Mouse (Mus musculus) limb, embryonic 12.5 days (tissue): Measurements from ENCODE around the gene Srp68. TPM values are rescaled to one million over a fixed set of nuclear protein-coding genes. Genes with fewer than 3 reads are reported as not detected.

Source experiments
- ATAC-seq: fragments of 200-750 bp; cut with Nextera tagmentation; 2 replicates; pipeline ENCODE4 v1.8.0; 2017; ENCODE audit warnings: low read depth, moderate TSS enrichment; ENCODE audit not compliant: insufficient number of reproducible peaks, insufficient read depth, low FRiP score, low TSS enrichment
- H3K27ac ChIP-seq: fragments of 300-500 bp; sonication (generic); 2 replicates; pipeline ENCODE4 v1.5.1; 2016; ENCODE audit warnings: mild to moderate bottlenecking, moderate library complexity
- H3K27me3 ChIP-seq: fragments of 300-500 bp; sonication (generic); 2 replicates; pipeline ENCODE4 v1.6.1; 2016; ENCODE audit warnings: mild to moderate bottlenecking, moderate library complexity
- H3K36me3 ChIP-seq: fragments of 300-500 bp; sonication (generic); 2 replicates; pipeline ENCODE4 v1.6.1; 2016; ENCODE audit warnings: mild to moderate bottlenecking, moderate library complexity
- H3K4me1 ChIP-seq: fragments of 300-500 bp; sonication (generic); replicated peaks from 2 replicates; pipeline ENCODE4 v1.6.1; 2016
- H3K4me2 ChIP-seq: fragments of 300-500 bp; sonication (generic); 2 replicates; pipeline ENCODE4 v1.6.1; 2016; ENCODE audit warnings: mild to moderate bottlenecking, moderate library complexity
- H3K4me3 ChIP-seq: fragments of 300-500 bp; sonication (generic); replicated peaks from 2 replicates; pipeline ENCODE4 v1.5.1; 2016; ENCODE audit warnings: mild to moderate bottlenecking
- H3K9ac ChIP-seq: fragments of 300-500 bp; sonication (generic); replicated peaks from 2 replicates; pipeline ENCODE4 v1.6.1; 2016; ENCODE audit warnings: mild to moderate bottlenecking, moderate library complexity
- H3K9me3 ChIP-seq: fragments of 300-500 bp; sonication (generic); 2 replicates; pipeline ENCODE4 v1.6.1; 2016; ENCODE audit warnings: mild to moderate bottlenecking, moderate library complexity
- WGBS: fragments of 180-500 bp; shearing (Covaris S2); methylation state at CpG from one replicate; pipeline ENCODE4 v1.1.7; 2016; 5-methylcytosine and 5-hydroxymethylcytosine counted together
- polyA plus RNA-seq: library from polyadenylated mRNA; unstranded; fragments of >200 nt; fragmentation: Nextera tagmentation; extraction: Ambion mirVana; gene quantifications from 2 replicates; pipeline ENCODE4 v1.2.1, GENCODE M21; 2016

The Srp68 gene
- polyA plus RNA-seq, 1 experiment from 2014 or later, result 110 TPM

DNA sequence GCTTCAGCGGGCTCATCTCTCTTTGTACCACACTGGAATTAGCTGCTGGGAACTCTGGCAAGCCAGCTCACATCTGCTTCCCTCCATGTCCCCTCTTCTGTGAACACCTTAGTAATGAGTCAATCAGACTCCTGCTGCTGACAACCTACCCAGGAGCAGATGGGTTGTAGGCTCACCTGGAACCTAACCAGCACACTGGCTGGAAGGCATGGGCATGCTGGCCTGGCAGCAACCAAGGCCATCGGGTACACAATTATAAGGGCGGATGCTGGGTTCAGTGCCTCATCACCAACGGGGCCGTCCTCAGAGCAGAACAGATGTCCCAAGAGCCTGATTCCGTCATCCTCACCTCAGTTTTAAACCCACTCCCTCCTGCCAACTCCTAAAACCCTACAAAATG lies 24.6 kb upstream of the Srp68 start:
- Histone ChIP-seq H3K36me3 (peaks cover 97% of the 10 kb centered on the region), H3K9ac (no peak overlapping the region), H3K4me3 (no peak overlapping the region), H3K27me3 (no peaks in the 10 kb centered on the region), H3K4me2 (no peak overlapping the region), H3K27ac (no peak overlapping the region), H3K4me1 (no peaks in the 10 kb centered on the region), H3K9me3 (no peaks in the 10 kb centered on the region)
- ATAC-seq, result no peak
- WGBS, result 96% methylated on average over 6 of the region's 6 CpGs

- Histone ChIP-seq H3K4me1 (no peaks in the 10 kb centered on the region), H3K36me3 (peaks cover 97% of the 10 kb centered on the region)
- 92% methylated on average over 11 of the region's 11 CpGs for WGBS
Measured at GRCm38 (mm10) chr11:116298221-116298620, 24.2 kb upstream of the Srp68 start.

DNA sequence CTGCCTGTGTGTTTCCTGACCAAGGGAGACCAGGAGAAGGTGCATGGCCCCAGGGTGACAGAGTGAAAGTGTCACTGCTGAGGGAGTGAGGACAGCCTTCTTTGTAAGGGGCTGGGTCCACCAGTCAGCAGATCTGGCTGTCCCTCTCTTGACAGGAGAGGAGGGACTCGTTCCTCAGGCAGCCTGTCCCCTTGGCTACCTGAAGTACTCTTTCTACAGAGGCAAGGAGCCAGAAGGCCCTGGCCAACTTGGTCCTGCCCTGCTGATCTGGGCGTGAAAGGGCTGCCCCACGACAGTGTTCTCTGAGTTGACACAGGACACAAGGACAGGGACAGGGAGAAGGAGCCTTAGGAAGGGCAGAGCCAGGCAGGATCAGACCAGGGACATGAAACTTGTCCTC lies 23.0 kb upstream of the Srp68 start:
- Histone ChIP-seq H3K4me3 (no peak overlapping the region), H3K27me3 (no peaks in the 10 kb centered on the region), H3K9ac (no peak overlapping the region), H3K4me2 (no peak overlapping the region), H3K36me3 (peaks cover 98% of the 10 kb centered on the region), H3K9me3 (no peaks in the 10 kb centered on the region), H3K4me1 (no peaks in the 10 kb centered on the region), H3K27ac (no peak overlapping the region)
- no peak for ATAC-seq
- 81% methylated on average over 3 of the region's 3 CpGs for WGBS

More at GRCm38 (mm10) chr11:116298221-116298620, 24.2 kb upstream of the Srp68 start:
- ATAC-seq, result no peak
- H3K27ac ChIP-seq, result no peak overlapping the region
- H3K9ac ChIP-seq, result no peak overlapping the region
- no peaks in the 10 kb centered on the region for H3K27me3 ChIP-seq
- no peaks in the 10 kb centered on the region for H3K9me3 ChIP-seq
- no peak overlapping the region for H3K4me2 ChIP-seq
- H3K4me3 ChIP-seq, result no peak overlapping the region

- Histone ChIP-seq H3K4me1 (no peaks in the 10 kb centered on the region), H3K27me3 (no peaks in the 10 kb centered on the region), H3K4me2 (no peak overlapping the region), H3K27ac (no peak overlapping the region), H3K9ac (no peak overlapping the region), H3K4me3 (no peak overlapping the region), H3K9me3 (no peaks in the 10 kb centered on the region), H3K36me3 (peaks cover 98% of the 10 kb centered on the region)
- ATAC-seq, result no peak
- WGBS, result 88% methylated on average over 8 of the region's 8 CpGs
Measured at GRCm38 (mm10) chr11:116296191-116296734, 22.2 kb upstream of the Srp68 start.

- Histone ChIP-seq H3K9me3 (no peaks in the 10 kb centered on the region), H3K27me3 (no peaks in the 10 kb centered on the region), H3K4me2 (no peak overlapping the region), H3K27ac (no peak overlapping the region), H3K36me3 (peaks cover 98% of the 10 kb centered on the region), H3K9ac (no peak overlapping the region), H3K4me3 (no peak overlapping the region), H3K4me1 (no peaks in the 10 kb centered on the region)
- WGBS, result 30% methylated on average over 5 of the region's 5 CpGs
- ATAC-seq, result peak; percentile 36; the same call in 1 of the 2 replicates
Measured at GRCm38 (mm10) chr11:116294319-116294718, 20.3 kb upstream of the Srp68 start.

GRCm38 (mm10) chr11:116293538-116294137 lies 19.6 kb upstream of the Srp68 start:
- Histone ChIP-seq H3K9ac (no peak overlapping the region), H3K36me3 (peaks cover 98% of the 10 kb centered on the region), H3K4me3 (no peak overlapping the region), H3K4me2 (no peak overlapping the region), H3K27ac (0 out of 2 replicates have a peak overlapping the region, but pooled peaks have one; percentile 17), H3K4me1 (no peaks in the 10 kb centered on the region), H3K9me3 (no peaks in the 10 kb centered on the region), H3K27me3 (no peaks in the 10 kb centered on the region)
- ATAC-seq, result 0 out of 2 replicates have a peak, but pooled peaks have one; percentile 14
- WGBS, result 81% methylated on average over 12 of the region's 12 CpGs

- no peaks in the 10 kb centered on the region for H3K9me3 ChIP-seq
- no peaks in the 10 kb centered on the region for H3K27me3 ChIP-seq
- H3K36me3 ChIP-seq, result peaks cover 98% of the 10 kb centered on the region
- H3K27ac ChIP-seq, result no peak overlapping the region
- no peak overlapping the region for H3K4me3 ChIP-seq
- H3K9ac ChIP-seq, result no peak overlapping the region
- H3K4me2 ChIP-seq, result no peak overlapping the region
- no peaks in the 10 kb centered on the region for H3K4me1 ChIP-seq
- 92% methylated on average over 13 of the region's 13 CpGs for WGBS
- ATAC-seq, result no peak
Measured at GRCm38 (mm10) chr11:116292401-116292800, 18.4 kb upstream of the Srp68 start.

DNA sequence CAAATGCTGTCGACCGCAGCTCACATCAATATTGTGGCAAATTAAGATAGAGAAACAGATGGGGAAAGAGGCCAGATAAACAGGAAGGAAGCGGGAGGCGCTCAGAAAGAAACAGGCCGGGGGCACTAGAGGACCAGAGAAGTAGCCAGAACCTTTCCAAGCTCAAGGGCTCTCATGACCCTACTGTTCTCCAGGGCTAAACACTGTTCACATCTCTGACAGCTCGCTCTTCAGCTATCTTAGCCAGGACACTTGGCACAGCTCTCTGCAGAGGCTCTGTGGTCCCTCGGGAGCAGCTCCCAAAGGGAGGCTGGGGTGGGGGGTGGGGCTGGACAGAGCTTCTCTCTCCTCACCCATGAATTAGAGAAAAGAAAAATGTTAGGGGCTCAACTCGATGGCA lies 16.5 kb upstream of the Srp68 start:
- H3K27ac ChIP-seq, result no peak overlapping the region
- H3K4me2 ChIP-seq, result no peak overlapping the region
- ATAC-seq, result no peak
- peaks cover 82% of the 10 kb centered on the region for H3K36me3 ChIP-seq
- H3K4me1 ChIP-seq, result no peaks in the 10 kb centered on the region
- 71% methylated on average over 8 of the region's 8 CpGs for WGBS
- no peak overlapping the region for H3K4me3 ChIP-seq
- no peak overlapping the region for H3K9ac ChIP-seq
- H3K27me3 ChIP-seq, result peaks cover 5% of the 10 kb centered on the region
- no peaks in the 10 kb centered on the region for H3K9me3 ChIP-seq

DNA sequence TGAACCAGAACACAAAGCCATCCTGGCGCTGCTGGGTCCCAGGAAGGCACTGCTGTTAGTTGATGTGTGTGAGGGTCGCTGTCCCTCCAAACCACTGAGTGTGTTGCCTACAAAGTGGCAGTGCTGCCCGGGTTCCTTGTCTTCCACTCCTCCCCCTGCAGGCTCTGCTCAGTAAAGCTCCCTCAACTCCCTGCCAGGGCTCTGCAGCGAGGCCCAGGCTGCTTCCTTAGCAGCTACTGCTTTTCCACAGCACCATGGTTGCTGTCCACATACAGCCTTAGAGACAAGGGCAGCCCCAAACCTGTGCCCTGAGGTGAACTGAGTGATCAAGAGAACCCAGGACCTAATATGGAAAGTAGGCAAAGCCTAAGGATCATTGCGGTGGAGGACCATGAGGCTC lies 13.3 kb upstream of the Srp68 start:
- no peak overlapping the region for H3K9ac ChIP-seq
- 0 out of 2 replicates have a peak, but pooled peaks cover 5% of the 10 kb centered on the region for H3K9me3 ChIP-seq
- H3K4me3 ChIP-seq, result no peak overlapping the region
- peaks cover 51% of the 10 kb centered on the region for H3K36me3 ChIP-seq
- H3K27ac ChIP-seq, result no peak overlapping the region
- H3K4me2 ChIP-seq, result no peak overlapping the region
- peaks cover 9% of the 10 kb centered on the region for H3K4me1 ChIP-seq
- no peak for ATAC-seq
- 77% methylated on average over 5 of the region's 5 CpGs for WGBS
- H3K27me3 ChIP-seq, result peaks cover 37% of the 10 kb centered on the region

DNA sequence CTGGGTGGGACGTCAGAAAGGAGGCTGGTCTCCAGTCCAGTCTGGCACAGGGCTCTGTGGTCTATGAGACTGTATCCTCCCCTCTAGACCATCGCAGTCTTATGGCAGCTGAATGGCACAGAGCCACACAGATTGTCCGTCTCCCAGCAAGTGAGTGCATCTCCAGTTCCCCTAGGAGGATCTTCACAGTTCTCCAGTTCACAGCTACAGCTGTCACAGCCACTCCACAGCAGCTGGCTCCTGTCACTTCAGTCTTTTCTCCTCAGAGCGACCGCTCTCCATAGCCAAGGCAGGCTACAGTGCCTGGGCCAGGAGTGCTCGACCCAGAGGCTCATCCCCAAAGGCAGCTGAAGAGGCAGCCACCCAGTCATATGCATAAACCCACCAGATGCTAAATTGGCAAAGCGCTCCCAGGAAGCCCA lies 11.8 kb upstream of the Srp68 start:
- H3K4me3 ChIP-seq, result no peak overlapping the region
- ATAC-seq, result no peak
- H3K27ac ChIP-seq, result no peak overlapping the region
- no peak overlapping the region for H3K9ac ChIP-seq
- peaks cover 52% of the 10 kb centered on the region for H3K27me3 ChIP-seq
- H3K9me3 ChIP-seq, result 0 out of 2 replicates have a peak, but pooled peaks cover 5% of the 10 kb centered on the region
- H3K4me1 ChIP-seq, result peaks cover 21% of the 10 kb centered on the region
- WGBS, result 73% methylated on average over 7 of the region's 7 CpGs
- no peak overlapping the region for H3K4me2 ChIP-seq
- H3K36me3 ChIP-seq, result peaks cover 36% of the 10 kb centered on the region

GRCm38 (mm10) chr11:116283982-116284381 lies 10.0 kb upstream of the Srp68 start:
- no peak for ATAC-seq
- no peak overlapping the region for H3K9ac ChIP-seq
- WGBS, result 40% methylated on average over 6 of the region's 6 CpGs
- peaks cover 21% of the 10 kb centered on the region for H3K4me1 ChIP-seq
- H3K4me2 ChIP-seq, result no peak overlapping the region
- H3K9me3 ChIP-seq, result peaks cover 9% of the 10 kb centered on the region; the same call in 1 of the 2 replicates
- peaks cover 66% of the 10 kb centered on the region for H3K27me3 ChIP-seq
- no peak overlapping the region for H3K27ac ChIP-seq
- H3K4me3 ChIP-seq, result no peak overlapping the region
- peaks cover 18% of the 10 kb centered on the region for H3K36me3 ChIP-seq
